11 mouse cellular contexts compared by ENCODE assay signal in the genomic region with DNA sequence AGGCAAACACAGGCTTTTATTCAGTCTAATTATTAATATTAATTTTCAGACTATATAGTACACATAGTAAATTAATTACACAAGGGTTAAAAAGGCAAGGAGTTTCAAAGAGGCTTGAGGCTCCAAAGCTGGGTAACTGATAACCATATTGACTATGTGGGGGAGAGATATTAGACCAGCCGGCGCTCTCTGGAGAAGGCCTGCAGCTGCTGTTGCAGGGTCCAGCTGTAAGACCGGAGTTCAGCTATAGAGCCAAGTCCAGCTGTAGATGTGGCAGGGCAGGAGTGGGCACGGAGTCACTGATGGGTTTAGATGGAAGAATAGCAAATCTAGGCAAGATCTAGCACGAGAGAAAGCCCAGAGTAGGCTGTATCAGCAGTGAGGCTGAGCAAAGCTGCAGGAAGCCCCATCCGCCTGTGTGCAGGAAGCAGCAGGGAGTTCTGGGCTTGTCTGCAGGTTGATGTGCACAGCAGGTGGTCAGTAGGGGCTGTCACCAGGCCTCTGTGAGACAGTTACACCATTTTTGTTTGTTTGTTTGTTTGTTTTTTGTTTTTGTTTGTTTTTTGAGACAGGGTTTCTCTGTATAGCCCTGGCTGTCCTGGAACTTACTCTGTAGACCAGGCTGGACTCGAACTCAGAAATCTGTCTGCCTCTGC. TPM values are rescaled to one million over a fixed set of nuclear protein-coding genes. Genes with fewer than 3 reads are reported as not detected.
DNase-seq lines count a peak whose midpoint lies in the region; ATAC-seq and TF ChIP-seq lines count a peak whose summit lies in the region.
"Had no signal": no experiment of that assay in that cellular context is flagged by ENCODE, and none has a peak within 500 bp of the region (broad histone marks: within the 10 kb centered on the region; RNA-seq: fewer than 3 reads in every experiment).

No protein-coding gene starts in this region.

- no peaks in the 10 kb centered on the region for H3K9me3 ChIP-seq in ES-E14 (ENCODE audit: control insufficient read depth, insufficient read depth, low read depth, low read length)
- H3K9me3 ChIP-seq in limb, embryonic 15.5 days: no peaks in the 10 kb centered on the region

- DNase-seq in kidney, postnatal 10 days: peak; percentile 26
- no peak for DNase-seq in kidney, adult 2 months
- DNase-seq in ES-E14 (ENCODE audit: low read depth, low spot score) (no peak), ZHBTc4 (ENCODE audit: low read depth, low spot score) (peak; percentile 70)
- DNase-seq in left cerebral cortex, adult 11 months (ENCODE audit: low spot score): no peak
- DNase-seq: cerebellum, adult 9-10 months; heart, postnatal 36 days had no signal

- H3K4me1 ChIP-seq in kidney, adult 2 months (ENCODE audit: control insufficient read depth, insufficient read depth, low read length): no peaks in the 10 kb centered on the region; the same call in 1 of the 2 replicates
- peaks cover 7 to 19% of the 10 kb centered on the region in 2 experiments for H3K4me1 ChIP-seq in ES-E14 (ENCODE audit: control insufficient read depth in 2 of 2, insufficient read depth in 2 of 2, low read length in 2 of 2, poor library complexity in 1 of 2)
- peaks cover 40% of the 10 kb centered on the region for H3K4me1 ChIP-seq in limb, embryonic 15.5 days

- H3K27me3 ChIP-seq in kidney, adult 2 months (replicated peaks; ENCODE audit: control insufficient read depth, insufficient read depth, low read length): peaks cover 6% of the 10 kb centered on the region; the same call in 1 of the 2 replicates
- no peaks in the 10 kb centered on the region for H3K27me3 ChIP-seq in limb, embryonic 15.5 days

- TF ChIP-seq CTCF in kidney, adult 2 months (conservative IDR thresholded peaks at IDR 0.05; ENCODE audit: insufficient read depth, insufficient read length, low read depth, low read length): no peak

- H3K9ac ChIP-seq in ES-E14 (ENCODE audit: insufficient read depth, low read depth, low read length, poor library complexity, severe bottlenecking): no peak overlapping the region; the same call in 1 of the 2 replicates
- H3K9ac ChIP-seq in limb, embryonic 15.5 days: no peak overlapping the region

- no peak for TF ChIP-seq POLR2A in kidney, adult 2 months (IDR thresholded peaks at IDR 0.05; ENCODE audit: low read depth, low read length)

- no peak overlapping the region for H3K4me3 ChIP-seq in kidney, adult 2 months (ENCODE audit: insufficient read depth, low read depth, low read length)
- H3K4me3 ChIP-seq in ES-E14 (ENCODE audit: insufficient read depth in 1 of 2, low read depth in 1 of 2, low read length in 2 of 2, poor library complexity in 1 of 2, severe bottlenecking in 1 of 2): no peak overlapping the region
- no peak overlapping the region for H3K4me3 ChIP-seq in limb, embryonic 15.5 days

- no peak for ATAC-seq in limb, embryonic 15.5 days (ENCODE audit: insufficient number of reproducible peaks, low FRiP score, low TSS enrichment, low read depth)
- no peak for ATAC-seq in monocyte, adult 5-6 weeks (replicated peaks; ENCODE audit: insufficient number of reproducible peaks, low FRiP score, low TSS enrichment, poor library complexity, severe bottlenecking)

- H3K4me2 ChIP-seq in limb, embryonic 15.5 days: no peak overlapping the region

- WGBS in kidney, adult 2 months: 69% methylated on average over 7 of the region's 7 CpGs
- 65% methylated on average over 7 of the region's 7 CpGs for WGBS in limb, embryonic 15.5 days

- H3K27ac ChIP-seq in kidney, adult 2 months (ENCODE audit: insufficient read depth, low read depth, low read length): no peak overlapping the region
- H3K27ac ChIP-seq in ES-E14 (ENCODE audit: insufficient read depth, low read depth, low read length, poor library complexity, severe bottlenecking): peak overlapping the region; percentile 38; the same call in 1 of the 2 replicates
- H3K27ac ChIP-seq in limb, embryonic 15.5 days: peak overlapping the region; percentile 3; the same call in 1 of the 2 replicates

- H3K36me3 ChIP-seq in kidney, adult 2 months (ENCODE audit: control insufficient read depth, insufficient read depth, low read length): no peaks in the 10 kb centered on the region
- H3K36me3 ChIP-seq in ES-E14 (ENCODE audit: control insufficient read depth, insufficient read depth, low read length, poor library complexity, severe bottlenecking): no peaks in the 10 kb centered on the region
- no peaks in the 10 kb centered on the region for H3K36me3 ChIP-seq in limb, embryonic 15.5 days

- in situ Hi-C loops in ES-E14 (cut with MboI; ENCODE audit: low sequenced_read_pairs in 2 of 2, unreplicated experiment in 2 of 2): no loop called here

TF ChIP-seq in ES-E14, 5 proteins besides CTCF, POLR2A, EP300 and RAD21:
- TF ChIP-seq MAFK (IDR thresholded peaks at IDR 0.05; ENCODE audit: insufficient read depth, low read depth, low read length) (no peak), ZC3H11A (IDR thresholded peaks at IDR 0.05; ENCODE audit: borderline replicate concordance, low read depth, low read length) (no peak), ZNF384 (IDR thresholded peaks at IDR 0.05; ENCODE audit: low read depth, low read length) (no peak), CHD2 (IDR thresholded peaks at IDR 0.05; ENCODE audit: low read depth, low read length) (no peak), HCFC1 (IDR thresholded peaks at IDR 0.05; ENCODE audit: borderline replicate concordance, insufficient read depth, low read length) (no peak)

RNA-seq across cellular contexts. Expression of a gene that starts 3.4 kb away (rescaled TPM):
- polyA plus RNA-seq in kidney, adult 2 months (2012; rRNA removed): 7.0 and 8.6 TPM in 2 replicates
- 2.5 and 9.5 TPM in 2 replicates for total RNA-seq in ES-E14 (2012; rRNA removed)
- 16.8 and 18.4 TPM in 2 replicates for polyA plus RNA-seq in limb, embryonic 15.5 days (2015; fragmentation: Nextera tagmentation; extraction: Ambion mirVana)
- total RNA-seq in monocyte, adult 5-6 weeks (2017): 0.21 to 1.6 TPM in 2 of 3 replicates, not detected in the other

RNA-seq across cellular contexts. Expression of a gene that starts 23.9 kb away (rescaled TPM):
- 0.14 and 1.4 TPM in 2 replicates for polyA plus RNA-seq in kidney, adult 2 months (2012; rRNA removed)
- 1.2 and 2.1 TPM in 2 replicates for total RNA-seq in ES-E14 (2012; rRNA removed)
- polyA plus RNA-seq in limb, embryonic 15.5 days (2015; fragmentation: Nextera tagmentation; extraction: Ambion mirVana): 2.6 TPM in 1 of 2 replicates, not detected in the other
- total RNA-seq in monocyte, adult 5-6 weeks (2017): 21.0 TPM in 1 of 3 replicates, not detected in the others
- total RNA-seq: granulocyte monocyte progenitor cell, adult 5-6 weeks; heart, postnatal 36 days had no signal
- polyA plus RNA-seq: forebrain, embryonic 16.5 days had no signal

RNA-seq across cellular contexts. Expression of a gene that starts 48.6 kb away (rescaled TPM):
- polyA plus RNA-seq in kidney, adult 2 months (2012; rRNA removed): 37.5 and 46.9 TPM in 2 replicates
- 39.9 and 47.7 TPM in 2 replicates for total RNA-seq in ES-E14 (2012; rRNA removed)
- 31.3 and 32.9 TPM in 2 replicates for polyA plus RNA-seq in limb, embryonic 15.5 days (2015; fragmentation: Nextera tagmentation; extraction: Ambion mirVana)
- 108 to 119 TPM (median 113 TPM) in 3 replicates for total RNA-seq in monocyte, adult 5-6 weeks (2017)

Comparison
In these comparisons a context has a peak if more than half of its experiments do, and no peak if none do; other contexts are left out.
1. DNase-seq: peak in kidney, postnatal 10 days (single experiment) and ZHBTc4 (single experiment); none in kidney, adult 2 months (single experiment), ES-E14 (single experiment) and left cerebral cortex, adult 11 months (single experiment).